Mouse (Mus musculus): ENCODE data around the gene Fen1. TPM values are rescaled to one million over a fixed set of nuclear protein-coding genes. Genes with fewer than 3 reads are reported as not detected.
A peak's percentile ranks its signal among the peaks of the same experiment; 100 is the strongest.

Gene Fen1
- polyA plus RNA-seq, 1 experiment from 2014 or later: 30.4 TPM

DNA sequence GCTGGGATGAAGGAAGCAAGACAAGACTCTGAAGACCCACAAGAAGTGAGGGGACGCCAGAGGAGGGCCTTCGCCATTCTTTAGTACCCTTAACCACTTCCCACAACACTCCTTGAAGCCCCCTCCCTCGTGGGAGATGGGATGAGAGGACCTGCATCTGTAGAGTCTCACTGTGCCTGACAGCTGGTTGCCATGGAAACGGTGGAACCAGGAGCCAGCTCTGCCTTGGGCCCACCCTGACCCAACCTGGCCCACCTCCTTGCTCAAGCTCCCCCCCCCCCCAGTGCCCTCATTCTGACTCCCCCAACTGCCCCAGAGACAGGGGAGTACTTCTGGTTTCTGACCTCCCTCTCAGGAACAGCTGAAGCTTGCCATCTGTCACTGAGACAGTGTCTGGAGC is 17.6 kb upstream of the Fen1 start:
- H3K4me2 ChIP-seq (replicated peaks; ENCODE audit: low read depth): no peak overlapping the region
- ATAC-seq: no peak
- TF ChIP-seq CTCF (IDR thresholded peaks at IDR 0.05; ENCODE audit: low read depth): no peak
- H3K4me3 ChIP-seq (ENCODE audit: low read depth, low read length): no peak overlapping the region
- H3K9ac ChIP-seq (ENCODE audit: low read depth, low read length): no peak overlapping the region
- no peaks in the 10 kb centered on the region for H3K27me3 ChIP-seq (replicated peaks; ENCODE audit: control insufficient read depth, insufficient read depth, low read length)
- H3K4me1 ChIP-seq (replicated peaks; ENCODE audit: control insufficient read depth, insufficient read depth, low read length): peaks cover 17% of the 10 kb centered on the region; the same call in 1 of the 2 replicates
- H3K27ac ChIP-seq (ENCODE audit: low read depth, low read length): no peak overlapping the region
- no peaks in the 10 kb centered on the region for H3K9me3 ChIP-seq (ENCODE audit: control insufficient read depth)
- H3K36me3 ChIP-seq (ENCODE audit: control insufficient read depth, insufficient read depth): peaks cover 13% of the 10 kb centered on the region
- 53% methylated on average over 4 of the region's 4 CpGs for WGBS

DNA sequence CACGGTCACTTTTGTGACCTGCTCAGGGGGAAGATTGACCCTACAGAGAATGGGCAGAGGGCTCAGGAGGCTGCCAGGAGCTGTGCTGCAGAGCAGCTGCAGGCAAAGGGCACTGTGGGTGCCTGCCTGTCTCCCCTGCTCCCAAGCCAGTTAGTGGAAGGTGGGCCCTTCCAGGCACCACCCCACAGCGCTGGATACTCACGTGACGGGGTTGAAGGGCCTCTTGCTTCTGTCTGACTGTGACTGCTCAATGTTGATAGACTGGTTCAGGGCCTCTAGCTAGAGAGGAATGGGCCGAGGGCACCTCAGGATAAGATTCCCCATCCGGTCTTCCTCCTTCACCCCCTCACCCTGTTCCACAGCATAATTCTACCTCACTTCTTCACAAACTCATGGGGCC is 15.6 kb upstream of the Fen1 start:
- no peaks in the 10 kb centered on the region for H3K27me3 ChIP-seq (replicated peaks; ENCODE audit: control insufficient read depth, insufficient read depth, low read length)
- no peak overlapping the region for H3K27ac ChIP-seq (ENCODE audit: low read depth, low read length)
- no peak overlapping the region for H3K4me2 ChIP-seq (replicated peaks; ENCODE audit: low read depth)
- H3K9ac ChIP-seq (ENCODE audit: low read depth, low read length): no peak overlapping the region
- 46% methylated on average over 6 of the region's 6 CpGs for WGBS
- peaks cover 23% of the 10 kb centered on the region for H3K36me3 ChIP-seq (ENCODE audit: control insufficient read depth, insufficient read depth)
- peaks cover 7% of the 10 kb centered on the region; the same call in 1 of the 2 replicates for H3K4me1 ChIP-seq (replicated peaks; ENCODE audit: control insufficient read depth, insufficient read depth, low read length)
- TF ChIP-seq CTCF (IDR thresholded peaks at IDR 0.05; ENCODE audit: low read depth): no peak
- no peaks in the 10 kb centered on the region for H3K9me3 ChIP-seq (ENCODE audit: control insufficient read depth)
- H3K4me3 ChIP-seq (ENCODE audit: low read depth, low read length): no peak overlapping the region
- ATAC-seq: no peak

- TF ChIP-seq CTCF (IDR thresholded peaks at IDR 0.05; ENCODE audit: low read depth): peak; percentile 83
- Histone ChIP-seq H3K27ac (ENCODE audit: low read depth, low read length) (no peak overlapping the region), H3K36me3 (ENCODE audit: control insufficient read depth, insufficient read depth) (peaks cover 25% of the 10 kb centered on the region), H3K4me3 (ENCODE audit: low read depth, low read length) (no peak overlapping the region), H3K4me2 (replicated peaks; ENCODE audit: low read depth) (no peak overlapping the region), H3K9ac (ENCODE audit: low read depth, low read length) (no peak overlapping the region), H3K9me3 (ENCODE audit: control insufficient read depth) (no peaks in the 10 kb centered on the region), H3K4me1 (replicated peaks; ENCODE audit: control insufficient read depth, insufficient read depth, low read length) (peaks cover 7% of the 10 kb centered on the region; the same call in 1 of the 2 replicates), H3K27me3 (replicated peaks; ENCODE audit: control insufficient read depth, insufficient read depth, low read length) (no peaks in the 10 kb centered on the region)
- 0 out of 2 replicates have a peak, but pooled peaks have one; percentile 7 for ATAC-seq
- 51% methylated on average over 3 of the region's 3 CpGs for WGBS
Observed at GRCm38 (mm10) chr19:10219108-10219507, 15.1 kb upstream of the Fen1 start.

GRCm38 (mm10) chr19:10216101-10216500 is 12.1 kb upstream of the Fen1 start:
- TF ChIP-seq CTCF (IDR thresholded peaks at IDR 0.05; ENCODE audit: low read depth): no peak
- H3K9ac ChIP-seq (ENCODE audit: low read depth, low read length): no peak overlapping the region
- ATAC-seq: no peak
- no peaks in the 10 kb centered on the region for H3K27me3 ChIP-seq (replicated peaks; ENCODE audit: control insufficient read depth, insufficient read depth, low read length)
- H3K36me3 ChIP-seq (ENCODE audit: control insufficient read depth, insufficient read depth): peaks cover 55% of the 10 kb centered on the region
- no peak overlapping the region for H3K4me3 ChIP-seq (ENCODE audit: low read depth, low read length)
- H3K4me2 ChIP-seq (replicated peaks; ENCODE audit: low read depth): no peak overlapping the region
- H3K27ac ChIP-seq (ENCODE audit: low read depth, low read length): no peak overlapping the region
- WGBS: 66% methylated on average over 8 of the region's 8 CpGs
- no peaks in the 10 kb centered on the region for H3K4me1 ChIP-seq (replicated peaks; ENCODE audit: control insufficient read depth, insufficient read depth, low read length)
- H3K9me3 ChIP-seq (ENCODE audit: control insufficient read depth): no peaks in the 10 kb centered on the region

GRCm38 (mm10) chr19:10213796-10214471 is 10.0 kb upstream of the Fen1 start:
- Histone ChIP-seq H3K27ac (ENCODE audit: low read depth, low read length) (no peak overlapping the region), H3K4me2 (replicated peaks; ENCODE audit: low read depth) (no peak overlapping the region), H3K4me3 (ENCODE audit: low read depth, low read length) (no peak overlapping the region), H3K36me3 (ENCODE audit: control insufficient read depth, insufficient read depth) (peaks cover 72% of the 10 kb centered on the region), H3K9me3 (ENCODE audit: control insufficient read depth) (no peaks in the 10 kb centered on the region), H3K27me3 (replicated peaks; ENCODE audit: control insufficient read depth, insufficient read depth, low read length) (no peaks in the 10 kb centered on the region), H3K4me1 (replicated peaks; ENCODE audit: control insufficient read depth, insufficient read depth, low read length) (no peaks in the 10 kb centered on the region), H3K9ac (ENCODE audit: low read depth, low read length) (no peak overlapping the region)
- no peak for TF ChIP-seq CTCF (IDR thresholded peaks at IDR 0.05; ENCODE audit: low read depth)
- 90% methylated on average over 10 of the region's 10 CpGs for WGBS
- ATAC-seq: no peak

- 88% methylated on average over 4 of the region's 4 CpGs for WGBS
- H3K9me3 ChIP-seq (ENCODE audit: control insufficient read depth): no peaks in the 10 kb centered on the region
- H3K9ac ChIP-seq (ENCODE audit: low read depth, low read length): no peak overlapping the region
- no peak for ATAC-seq
- no peaks in the 10 kb centered on the region for H3K4me1 ChIP-seq (replicated peaks; ENCODE audit: control insufficient read depth, insufficient read depth, low read length)
- H3K27me3 ChIP-seq (replicated peaks; ENCODE audit: control insufficient read depth, insufficient read depth, low read length): no peaks in the 10 kb centered on the region
- no peak for TF ChIP-seq CTCF (IDR thresholded peaks at IDR 0.05; ENCODE audit: low read depth)
- H3K27ac ChIP-seq (ENCODE audit: low read depth, low read length): no peak overlapping the region
- H3K36me3 ChIP-seq (ENCODE audit: control insufficient read depth, insufficient read depth): peaks cover 69% of the 10 kb centered on the region
- H3K4me3 ChIP-seq (ENCODE audit: low read depth, low read length): no peak overlapping the region
- H3K4me2 ChIP-seq (replicated peaks; ENCODE audit: low read depth): no peak overlapping the region
Observed at GRCm38 (mm10) chr19:10210885-10211284, 6.9 kb upstream of the Fen1 start.
